Mouse (Mus musculus): ENCODE measurements around the gene Plppr2.

The Plppr2 gene

GRCm38 (mm10) chr9:21936692-21937570, at the start of gene Plppr2:
Gene Plppr2 (plus strand): TSS chr9:21937033.
- DNase-seq: peak; percentile 98

GRCm38 (mm10) chr9:21889229-21889628, 47.6 kb upstream of the Plppr2 start:
- no peak for DNase-seq

GRCm38 (mm10) chr9:21901223-21901820, 35.5 kb upstream of the Plppr2 start:
- peak; percentile 68 for DNase-seq

GRCm38 (mm10) chr9:21904031-21904430, 32.8 kb upstream of the Plppr2 start:
- DNase-seq: no peak

- no peak for DNase-seq
Observed at GRCm38 (mm10) chr9:21908216-21908615, 28.6 kb upstream of the Plppr2 start.

GRCm38 (mm10) chr9:21909474-21910223, 27.2 kb upstream of the Plppr2 start:
- DNase-seq: no peak

GRCm38 (mm10) chr9:21916851-21917492, 19.9 kb upstream of the Plppr2 start:
- no peak for DNase-seq

- peak; percentile 73 for DNase-seq
Observed at GRCm38 (mm10) chr9:21917493-21918034, 19.3 kb upstream of the Plppr2 start.

- peak; percentile 89 for DNase-seq
Observed at GRCm38 (mm10) chr9:21918035-21918592, 18.7 kb upstream of the Plppr2 start, which contains the start of gene Rab3d. Gene Rab3d (minus strand): TSS chr9:21918192.

GRCm38 (mm10) chr9:21918692-21919384, 18.0 kb upstream of the Plppr2 start:
- no peak for DNase-seq

GRCm38 (mm10) chr9:21923036-21923435, 13.8 kb upstream of the Plppr2 start:
- DNase-seq: no peak

GRCm38 (mm10) chr9:21923490-21924098, 13.2 kb upstream of the Plppr2 start:
- no peak for DNase-seq

- DNase-seq: no peak
Observed at GRCm38 (mm10) chr9:21924099-21924493, 12.7 kb upstream of the Plppr2 start.

GRCm38 (mm10) chr9:21925034-21925433, 11.8 kb upstream of the Plppr2 start:
- DNase-seq: no peak

- DNase-seq: no peak
Observed at GRCm38 (mm10) chr9:21925506-21925905, 11.3 kb upstream of the Plppr2 start.

- DNase-seq: no peak
Observed at GRCm38 (mm10) chr9:21926155-21926554, 10.7 kb upstream of the Plppr2 start.

GRCm38 (mm10) chr9:21926784-21927183, 10.0 kb upstream of the Plppr2 start:
- no peak for DNase-seq

GRCm38 (mm10) chr9:21927208-21927753, 9.6 kb upstream of the Plppr2 start, which contains the start of the genes Ccdc159 and Tmem205:
Gene Ccdc159 (plus strand): TSS chr9:21927471.
Gene Tmem205 (minus strand): TSS chr9:21927556.
- DNase-seq: peak; percentile 83

GRCm38 (mm10) chr9:21929208-21929607, 7.6 kb upstream of the Plppr2 start:
- no peak for DNase-seq

GRCm38 (mm10) chr9:21932006-21932405, 4.8 kb upstream of the Plppr2 start:
- no peak for DNase-seq

All from right cerebral cortex, postnatal 14 days (tissue).